Mouse (Mus musculus) olfactory bulb, adult 2 months (tissue): ENCODE data around the gene Nos1. TPM values are rescaled to one million over a fixed set of nuclear protein-coding genes. Genes with fewer than 3 reads are reported as not detected.

Source experiments
- H3K27ac ChIP-seq: fragments of 200-500 bp; 2 replicates; pipeline ENCODE4 v1.5.1; 2012; ENCODE audit warnings: low read depth, low read length; ENCODE audit not compliant: insufficient read depth
- H3K4me1 ChIP-seq: fragments of 200-500 bp; 2 replicates; pipeline ENCODE4 v1.6.1; 2012; ENCODE audit warnings: low read length; ENCODE audit not compliant: control insufficient read depth, insufficient read depth
- H3K4me3 ChIP-seq: fragments of 200-500 bp; 2 replicates; pipeline ENCODE4 v1.5.1; 2012; ENCODE audit warnings: mild to moderate bottlenecking, low read depth, low read length, moderate library complexity; ENCODE audit not compliant: insufficient read depth
- CTCF ChIP-seq: fragments of 200-500 bp; IDR thresholded peaks from 2 replicates; pipeline ENCODE4 v1.5.1; 2012; ENCODE audit warnings: low read depth, mild to moderate bottlenecking, low read length, moderate library complexity; ENCODE audit not compliant: insufficient read depth
- POLR2A ChIP-seq: fragments of 200-500 bp; IDR thresholded peaks from 2 replicates; pipeline ENCODE4 v1.6.1; 2012; ENCODE audit warnings: mild to moderate bottlenecking, low read depth, low read length, moderate library complexity; ENCODE audit not compliant: insufficient read depth
- WGBS: fragments of 180-500 bp; shearing (Covaris S2); methylation state at CpG from one replicate; pipeline ENCODE4 v1.1.7; 2018; 5-methylcytosine and 5-hydroxymethylcytosine counted together
- polyA plus RNA-seq: library from polyadenylated mRNA; stranded (reverse); fragments of >200 nt; gene quantifications from 2 replicates; pipeline ENCODE4 v1.2.4, GENCODE M21; 2012; ENCODE audit warnings: low replicate concordance; ENCODE audit not compliant: missing spikeins, insufficient read depth, insufficient read length

Gene Nos1
- not detected in 2 replicates for polyA plus RNA-seq

GRCm38 (mm10) chr5:117780681-117781080, at the start of gene Nos1:
Nos1 (plus strand) TSS chr5:117781032.
- Histone ChIP-seq H3K4me1 (peaks cover 15% of the 10 kb centered on the region), H3K4me3 (no peak within 1 kb of the TSS), H3K27ac (no peak within 1 kb of the TSS)
- WGBS: 44% methylated on average over 10 of the region's 10 CpGs
- no peak for TF ChIP-seq POLR2A
- TF ChIP-seq CTCF: no peak

- no peak overlapping the region for H3K27ac ChIP-seq
Observed at GRCm38 (mm10) chr5:117731311-117731710, 49.5 kb upstream of the Nos1 start.

GRCm38 (mm10) chr5:117744654-117745178, 36.1 kb upstream of the Nos1 start:
- Histone ChIP-seq H3K4me3 (no peak overlapping the region), H3K27ac (no peak overlapping the region), H3K4me1 (peaks cover 8% of the 10 kb centered on the region)
- TF ChIP-seq CTCF (no peak), POLR2A (no peak)
- WGBS: 61% methylated on average over 11 of the region's 11 CpGs

More at GRCm38 (mm10) chr5:117731311-117731710, 49.5 kb upstream of the Nos1 start:
- Histone ChIP-seq H3K4me1 (peaks cover 3% of the 10 kb centered on the region; the same call in 1 of the 2 replicates), H3K4me3 (no peak overlapping the region)
- TF ChIP-seq CTCF (no peak), POLR2A (no peak)
- 69% methylated on average over 6 of the region's 6 CpGs for WGBS

GRCm38 (mm10) chr5:117749353-117749752, 31.5 kb upstream of the Nos1 start:
- 51% methylated on average over 5 of the region's 5 CpGs for WGBS
- H3K27ac ChIP-seq: no peak overlapping the region
- TF ChIP-seq CTCF (no peak), POLR2A (no peak)
- H3K4me3 ChIP-seq: no peak overlapping the region
- peaks cover 8% of the 10 kb centered on the region for H3K4me1 ChIP-seq

- no peak overlapping the region for H3K4me3 ChIP-seq
- no peak for TF ChIP-seq POLR2A
- TF ChIP-seq CTCF: no peak
- 36% methylated on average over 12 of the region's 12 CpGs for WGBS
- no peak overlapping the region for H3K27ac ChIP-seq
- peaks cover 5% of the 10 kb centered on the region; the same call in 1 of the 2 replicates for H3K4me1 ChIP-seq
Observed at GRCm38 (mm10) chr5:117757696-117758482, 22.9 kb upstream of the Nos1 start.

- no peak overlapping the region for H3K4me3 ChIP-seq
- TF ChIP-seq POLR2A (no peak), CTCF (no peak)
- 84% methylated on average over 9 of the region's 9 CpGs for WGBS
Observed at GRCm38 (mm10) chr5:117761181-117761832, 19.5 kb upstream of the Nos1 start.

GRCm38 (mm10) chr5:117764496-117764895, 16.3 kb upstream of the Nos1 start:
- 71% methylated on average over 9 of the region's 9 CpGs for WGBS
- H3K4me1 ChIP-seq: no peaks in the 10 kb centered on the region

More at GRCm38 (mm10) chr5:117761181-117761832, 19.5 kb upstream of the Nos1 start:
- peaks cover 5% of the 10 kb centered on the region; the same call in 1 of the 2 replicates for H3K4me1 ChIP-seq
- no peak overlapping the region for H3K27ac ChIP-seq

GRCm38 (mm10) chr5:117779175-117779574, 1.7 kb upstream of the Nos1 start:
- no peak for TF ChIP-seq CTCF
- TF ChIP-seq POLR2A: no peak
- WGBS: 32% methylated on average over 11 of the region's 11 CpGs
- no peak overlapping the region for H3K4me3 ChIP-seq
- peaks cover 15% of the 10 kb centered on the region for H3K4me1 ChIP-seq
- no peak overlapping the region for H3K27ac ChIP-seq

More at GRCm38 (mm10) chr5:117764496-117764895, 16.3 kb upstream of the Nos1 start:
- H3K27ac ChIP-seq: no peak overlapping the region
- H3K4me3 ChIP-seq: no peak overlapping the region
- no peak for TF ChIP-seq POLR2A
- TF ChIP-seq CTCF: no peak

- H3K4me1 ChIP-seq: peaks cover 15% of the 10 kb centered on the region
- 75% methylated on average over 6 of the region's 6 CpGs for WGBS
- H3K4me3 ChIP-seq: no peak overlapping the region
- no peak overlapping the region for H3K27ac ChIP-seq
- TF ChIP-seq CTCF (no peak), POLR2A (no peak)
Observed at GRCm38 (mm10) chr5:117781178-117781577, 346 bp downstream of the Nos1 start.

- no peak overlapping the region for H3K4me3 ChIP-seq
- 53% methylated on average over 6 of the region's 6 CpGs for WGBS
- TF ChIP-seq CTCF: no peak
- TF ChIP-seq POLR2A: no peak
Observed at GRCm38 (mm10) chr5:117790071-117790470, 9.2 kb downstream of the Nos1 start.

More at GRCm38 (mm10) chr5:117790071-117790470, 9.2 kb downstream of the Nos1 start:
- Histone ChIP-seq H3K27ac (no peak overlapping the region), H3K4me1 (peaks cover 13% of the 10 kb centered on the region)
